Mouse (Mus musculus) MEL (cell line): ENCODE measurements at regions not wholly inside any gene's neighbourhood (a gene's known extent, or its start where the extent isn't known, plus 50 kb on each side); places are given as distances from the start of the nearest gene placed in this dataset.

Source experiments
- CHD1 ChIP-seq: IDR thresholded peaks from 2 replicates; pipeline ENCODE4 v1.6.1; 2012; ENCODE audit warnings: low read depth, mild to moderate bottlenecking, inconsistent platforms, low read length, improper control_type of control experiment
- CHD2 ChIP-seq: IDR thresholded peaks from 2 replicates; pipeline ENCODE4 v1.6.1; 2011; ENCODE audit warnings: low read length, improper control_type of control experiment
- CTCF ChIP-seq, 3 experiments: IDR thresholded peaks in 2 of 3; conservative IDR thresholded peaks in 1 of 3; 2 replicates each; pipeline ENCODE4 v1.5.1; 2011 to 2012; ENCODE audit warnings: low read length in 3 of 3, low read depth in 2 of 3, mild to moderate bottlenecking in 2 of 3, improper control_type of control experiment in 1 of 3, inconsistent platforms in 1 of 3, mixed read lengths in 1 of 3, moderate library complexity in 1 of 3; ENCODE audit not compliant: control insufficient read depth in 1 of 3, insufficient read depth in 1 of 3, poor library complexity in 1 of 3, severe bottlenecking in 1 of 3
- EP300 ChIP-seq, 2 experiments: IDR thresholded peaks; 2 replicates each; pipeline ENCODE4 v1.6.1; 2011; ENCODE audit warnings: improper control_type of control experiment in 2 of 2, low read length in 2 of 2, low read depth in 1 of 2, mild to moderate bottlenecking in 1 of 2
- ETS1 ChIP-seq: IDR thresholded peaks from 2 replicates; pipeline ENCODE4 v1.6.1; 2012; ENCODE audit warnings: low read depth, mild to moderate bottlenecking, inconsistent platforms, low read length, improper control_type of control experiment, moderate library complexity
- GABPA ChIP-seq: IDR thresholded peaks from 2 replicates; pipeline ENCODE4 v1.6.1; 2012; ENCODE audit warnings: low read depth, mild to moderate bottlenecking, inconsistent platforms, low read length, improper control_type of control experiment, moderate library complexity
- JUND ChIP-seq: IDR thresholded peaks from 2 replicates; pipeline ENCODE4 v1.6.1; 2011; ENCODE audit warnings: low read depth, mild to moderate bottlenecking, improper control_type of control experiment, low read length
- MAFK ChIP-seq: IDR thresholded peaks from 2 replicates; pipeline ENCODE4 v1.6.1; 2011; ENCODE audit warnings: low read depth, mild to moderate bottlenecking, low read length, improper control_type of control experiment, borderline replicate concordance
- MAZ ChIP-seq: IDR thresholded peaks from 2 replicates; pipeline ENCODE4 v1.6.1; 2012; ENCODE audit warnings: low read depth, mild to moderate bottlenecking, inconsistent platforms, low read length, improper control_type of control experiment
- POLR2A ChIP-seq, 2 experiments: IDR thresholded peaks; 2 replicates each; pipeline ENCODE4 v1.6.1; 2011 to 2012; ENCODE audit warnings: low read length in 2 of 2, mild to moderate bottlenecking in 2 of 2, control low read depth in 1 of 2, improper control_type of control experiment in 1 of 2, low read depth in 1 of 2, moderate library complexity in 1 of 2; ENCODE audit not compliant: control insufficient read depth in 1 of 2, insufficient read depth in 1 of 2, poor library complexity in 1 of 2
- POLR2AphosphoS2 ChIP-seq: IDR thresholded peaks from 2 replicates; pipeline ENCODE4 v1.6.1; 2011; ENCODE audit warnings: low read length, improper control_type of control experiment
- RAD21 ChIP-seq: IDR thresholded peaks from 2 replicates; pipeline ENCODE4 v1.6.1; 2011; ENCODE audit warnings: mild to moderate bottlenecking, low read depth, low read length, improper control_type of control experiment
- USF1 ChIP-seq: IDR thresholded peaks from 2 replicates; pipeline ENCODE4 v1.6.1; 2014; ENCODE audit warnings: low read depth, mild to moderate bottlenecking, inconsistent platforms, low read length, improper control_type of control experiment, moderate library complexity
- USF2 ChIP-seq, 2 experiments: IDR thresholded peaks; 2 replicates each; pipeline ENCODE4 v1.6.1; 2011 to 2012; ENCODE audit warnings: improper control_type of control experiment in 2 of 2, low read length in 2 of 2, borderline replicate concordance in 1 of 2, inconsistent platforms in 1 of 2, low read depth in 1 of 2, mild to moderate bottlenecking in 1 of 2; ENCODE audit not compliant: insufficient read depth in 1 of 2

GRCm38 (mm10) chr14:76759377-76759776 is 202.7 kb upstream of the Serp2 start:
- TF ChIP-seq POLR2A (IDR thresholded peaks at IDR 0.05; ENCODE audit: control insufficient read depth in 1 of 2, insufficient read depth in 1 of 2, low read depth in 1 of 2, low read length in 2 of 2, poor library complexity in 1 of 2) (no peak), CTCF (IDR thresholded peaks at IDR 0.05 in 2 of 3, conservative IDR thresholded peaks at IDR 0.05 in 1 of 3; ENCODE audit: control insufficient read depth in 1 of 3, insufficient read depth in 1 of 3, low read depth in 2 of 3, low read length in 3 of 3, poor library complexity in 1 of 3, severe bottlenecking in 1 of 3) (no peak), MAZ (no peak), POLR2AphosphoS2 (no peak), GABPA (no peak), USF2 (IDR thresholded peaks at IDR 0.05; ENCODE audit: borderline replicate concordance in 1 of 2, insufficient read depth in 1 of 2, low read depth in 1 of 2, low read length in 2 of 2) (no peak), EP300 (IDR thresholded peaks at IDR 0.05; ENCODE audit: low read depth in 1 of 2, low read length in 2 of 2) (no peak), ETS1 (no peak), CHD2 (no peak), USF1 (no peak), JUND (no peak), CHD1 (no peak), RAD21 (no peak), MAFK (no peak)
